Mouse (Mus musculus): ENCODE results near the gene Pla2g15. TPM values are rescaled to one million over a fixed set of nuclear protein-coding genes. Genes with fewer than 3 reads are reported as not detected.

Pla2g15 gene
- 7.7 and 7.8 TPM in 2 replicates for polyA plus RNA-seq (2015; fragmentation: Nextera tagmentation; extraction: Ambion mirVana)

- no peaks in the 10 kb centered on the region for H3K27me3 ChIP-seq (ENCODE audit: control insufficient read depth, insufficient read depth, low read length)
- no peaks in the 10 kb centered on the region for H3K36me3 ChIP-seq (ENCODE audit: control insufficient read depth, insufficient read depth)
- H3K27ac ChIP-seq (ENCODE audit: low read length): peak within 1 kb of the TSS; percentile 8; the same call in 1 of the 2 replicates
- H3K4me2 ChIP-seq (ENCODE audit: low read depth, low read length): peak within 1 kb of the TSS; percentile 73
- no peaks in the 10 kb centered on the region for H3K9me3 ChIP-seq (replicated peaks; ENCODE audit: control insufficient read depth, low read length)
- ATAC-seq (replicated peaks; ENCODE audit: extremely low read depth, insufficient read depth, low FRiP score): peak; percentile 98
- peak within 1 kb of the TSS; percentile 71 for H3K4me3 ChIP-seq (ENCODE audit: low read length)
- H3K9ac ChIP-seq (ENCODE audit: low read length): peak within 1 kb of the TSS; percentile 78
- 2% methylated on average over 38 of the region's 38 CpGs for WGBS
- H3K4me1 ChIP-seq (ENCODE audit: control insufficient read depth, insufficient read depth, low read length): peaks cover 11% of the 10 kb centered on the region
Measured at GRCm38 (mm10) chr8:106149801-106150652, at the start of gene Pla2g15. TSS of gene Pla2g15 (plus strand) at chr8:106150399.

GRCm38 (mm10) chr8:106102321-106102720 is 47.9 kb upstream of the Pla2g15 start:
- H3K36me3 ChIP-seq (ENCODE audit: control insufficient read depth, insufficient read depth): peaks cover 14% of the 10 kb centered on the region
- no peaks in the 10 kb centered on the region for H3K9me3 ChIP-seq (replicated peaks; ENCODE audit: control insufficient read depth, low read length)
- 86% methylated on average over 4 of the region's 4 CpGs for WGBS
- H3K27me3 ChIP-seq (ENCODE audit: control insufficient read depth, insufficient read depth, low read length): no peaks in the 10 kb centered on the region
- H3K4me3 ChIP-seq (ENCODE audit: low read length): no peak overlapping the region
- H3K27ac ChIP-seq (ENCODE audit: low read length): no peak overlapping the region
- no peak overlapping the region for H3K9ac ChIP-seq (ENCODE audit: low read length)
- no peak overlapping the region for H3K4me2 ChIP-seq (ENCODE audit: low read depth, low read length)
- no peaks in the 10 kb centered on the region for H3K4me1 ChIP-seq (ENCODE audit: control insufficient read depth, insufficient read depth, low read length)
- no peak for ATAC-seq (replicated peaks; ENCODE audit: extremely low read depth, insufficient read depth, low FRiP score)

- ATAC-seq (replicated peaks; ENCODE audit: extremely low read depth, insufficient read depth, low FRiP score): no peak
- Histone ChIP-seq H3K4me1 (ENCODE audit: control insufficient read depth, insufficient read depth, low read length) (no peaks in the 10 kb centered on the region), H3K27me3 (ENCODE audit: control insufficient read depth, insufficient read depth, low read length) (no peaks in the 10 kb centered on the region), H3K4me2 (ENCODE audit: low read depth, low read length) (no peak overlapping the region), H3K36me3 (ENCODE audit: control insufficient read depth, insufficient read depth) (peaks cover 24% of the 10 kb centered on the region), H3K27ac (ENCODE audit: low read length) (no peak overlapping the region), H3K4me3 (ENCODE audit: low read length) (no peak overlapping the region), H3K9me3 (replicated peaks; ENCODE audit: control insufficient read depth, low read length) (no peaks in the 10 kb centered on the region), H3K9ac (ENCODE audit: low read length) (no peak overlapping the region)
- 78% methylated on average over 2 of the region's 2 CpGs for WGBS
Measured at GRCm38 (mm10) chr8:106103888-106104287, 46.3 kb upstream of the Pla2g15 start.

GRCm38 (mm10) chr8:106106193-106106592 is 44.0 kb upstream of the Pla2g15 start:
- Histone ChIP-seq H3K4me2 (ENCODE audit: low read depth, low read length) (no peak overlapping the region), H3K9me3 (replicated peaks; ENCODE audit: control insufficient read depth, low read length) (no peaks in the 10 kb centered on the region), H3K36me3 (ENCODE audit: control insufficient read depth, insufficient read depth) (peaks cover 25% of the 10 kb centered on the region), H3K9ac (ENCODE audit: low read length) (no peak overlapping the region), H3K27ac (ENCODE audit: low read length) (no peak overlapping the region), H3K4me1 (ENCODE audit: control insufficient read depth, insufficient read depth, low read length) (no peaks in the 10 kb centered on the region), H3K4me3 (ENCODE audit: low read length) (no peak overlapping the region), H3K27me3 (ENCODE audit: control insufficient read depth, insufficient read depth, low read length) (no peaks in the 10 kb centered on the region)
- WGBS: 78% methylated on average over 1 of the region's 1 CpGs
- ATAC-seq (replicated peaks; ENCODE audit: extremely low read depth, insufficient read depth, low FRiP score): no peak

- Histone ChIP-seq H3K27me3 (ENCODE audit: control insufficient read depth, insufficient read depth, low read length) (no peaks in the 10 kb centered on the region), H3K27ac (ENCODE audit: low read length) (no peak overlapping the region), H3K9me3 (replicated peaks; ENCODE audit: control insufficient read depth, low read length) (no peaks in the 10 kb centered on the region), H3K4me3 (ENCODE audit: low read length) (no peak overlapping the region), H3K4me2 (ENCODE audit: low read depth, low read length) (no peak overlapping the region), H3K36me3 (ENCODE audit: control insufficient read depth, insufficient read depth) (peaks cover 24% of the 10 kb centered on the region), H3K4me1 (ENCODE audit: control insufficient read depth, insufficient read depth, low read length) (no peaks in the 10 kb centered on the region), H3K9ac (ENCODE audit: low read length) (no peak overlapping the region)
- 95% methylated on average over 4 of the region's 4 CpGs for WGBS
- ATAC-seq (replicated peaks; ENCODE audit: extremely low read depth, insufficient read depth, low FRiP score): no peak
Measured at GRCm38 (mm10) chr8:106108080-106108479, 42.1 kb upstream of the Pla2g15 start.

- Histone ChIP-seq H3K27ac (ENCODE audit: low read length) (no peak overlapping the region), H3K36me3 (ENCODE audit: control insufficient read depth, insufficient read depth) (peaks cover 24% of the 10 kb centered on the region), H3K9me3 (replicated peaks; ENCODE audit: control insufficient read depth, low read length) (no peaks in the 10 kb centered on the region), H3K27me3 (ENCODE audit: control insufficient read depth, insufficient read depth, low read length) (no peaks in the 10 kb centered on the region), H3K4me2 (ENCODE audit: low read depth, low read length) (no peak overlapping the region), H3K9ac (ENCODE audit: low read length) (no peak overlapping the region), H3K4me1 (ENCODE audit: control insufficient read depth, insufficient read depth, low read length) (no peaks in the 10 kb centered on the region), H3K4me3 (ENCODE audit: low read length) (no peak overlapping the region)
- WGBS: 95% methylated on average over 3 of the region's 3 CpGs
- no peak for ATAC-seq (replicated peaks; ENCODE audit: extremely low read depth, insufficient read depth, low FRiP score)
Measured at GRCm38 (mm10) chr8:106108729-106109128, 41.5 kb upstream of the Pla2g15 start.

- no peak overlapping the region for H3K4me3 ChIP-seq (ENCODE audit: low read length)
- no peak overlapping the region for H3K4me2 ChIP-seq (ENCODE audit: low read depth, low read length)
- peak overlapping the region; percentile 33; the same call in 1 of the 2 replicates for H3K27ac ChIP-seq (ENCODE audit: low read length)
- no peaks in the 10 kb centered on the region for H3K4me1 ChIP-seq (ENCODE audit: control insufficient read depth, insufficient read depth, low read length)
- H3K27me3 ChIP-seq (ENCODE audit: control insufficient read depth, insufficient read depth, low read length): no peaks in the 10 kb centered on the region
- 62% methylated on average over 2 of the region's 2 CpGs for WGBS
- H3K9me3 ChIP-seq (replicated peaks; ENCODE audit: control insufficient read depth, low read length): no peaks in the 10 kb centered on the region
- H3K9ac ChIP-seq (ENCODE audit: low read length): no peak overlapping the region
- peaks cover 26% of the 10 kb centered on the region for H3K36me3 ChIP-seq (ENCODE audit: control insufficient read depth, insufficient read depth)
- ATAC-seq (replicated peaks; ENCODE audit: extremely low read depth, insufficient read depth, low FRiP score): no peak
Measured at GRCm38 (mm10) chr8:106112041-106112440, 38.2 kb upstream of the Pla2g15 start.

GRCm38 (mm10) chr8:106112514-106112913 is 37.7 kb upstream of the Pla2g15 start:
- ATAC-seq (replicated peaks; ENCODE audit: extremely low read depth, insufficient read depth, low FRiP score): peak; percentile 73
- no peaks in the 10 kb centered on the region for H3K9me3 ChIP-seq (replicated peaks; ENCODE audit: control insufficient read depth, low read length)
- H3K27me3 ChIP-seq (ENCODE audit: control insufficient read depth, insufficient read depth, low read length): no peaks in the 10 kb centered on the region
- H3K4me3 ChIP-seq (ENCODE audit: low read length): no peak overlapping the region
- H3K4me1 ChIP-seq (ENCODE audit: control insufficient read depth, insufficient read depth, low read length): no peaks in the 10 kb centered on the region
- peaks cover 26% of the 10 kb centered on the region for H3K36me3 ChIP-seq (ENCODE audit: control insufficient read depth, insufficient read depth)
- H3K4me2 ChIP-seq (ENCODE audit: low read depth, low read length): no peak overlapping the region
- no peak overlapping the region for H3K9ac ChIP-seq (ENCODE audit: low read length)
- 63% methylated on average over 1 of the region's 1 CpGs for WGBS
- no peak overlapping the region for H3K27ac ChIP-seq (ENCODE audit: low read length)

- H3K9ac ChIP-seq (ENCODE audit: low read length): no peak overlapping the region
Measured at GRCm38 (mm10) chr8:106115897-106116296, 34.3 kb upstream of the Pla2g15 start.

More at GRCm38 (mm10) chr8:106115897-106116296, 34.3 kb upstream of the Pla2g15 start:
- Histone ChIP-seq H3K9me3 (replicated peaks; ENCODE audit: control insufficient read depth, low read length) (no peaks in the 10 kb centered on the region), H3K4me1 (ENCODE audit: control insufficient read depth, insufficient read depth, low read length) (no peaks in the 10 kb centered on the region), H3K4me3 (ENCODE audit: low read length) (no peak overlapping the region), H3K27ac (ENCODE audit: low read length) (no peak overlapping the region), H3K27me3 (ENCODE audit: control insufficient read depth, insufficient read depth, low read length) (no peaks in the 10 kb centered on the region), H3K36me3 (ENCODE audit: control insufficient read depth, insufficient read depth) (peaks cover 7% of the 10 kb centered on the region; the same call in 1 of the 2 replicates), H3K4me2 (ENCODE audit: low read depth, low read length) (no peak overlapping the region)
- no peak for ATAC-seq (replicated peaks; ENCODE audit: extremely low read depth, insufficient read depth, low FRiP score)
- WGBS: 93% methylated on average over 3 of the region's 3 CpGs
